Mouse (Mus musculus): ENCODE measurements around the gene Gm12569. TPM values are rescaled to one million over a fixed set of nuclear protein-coding genes. Genes with fewer than 3 reads are reported as not detected.

Gene Gm12569
- not detected in 2 replicates for polyA plus RNA-seq (2015; fragmentation: Nextera tagmentation; extraction: Ambion mirVana)

DNA sequence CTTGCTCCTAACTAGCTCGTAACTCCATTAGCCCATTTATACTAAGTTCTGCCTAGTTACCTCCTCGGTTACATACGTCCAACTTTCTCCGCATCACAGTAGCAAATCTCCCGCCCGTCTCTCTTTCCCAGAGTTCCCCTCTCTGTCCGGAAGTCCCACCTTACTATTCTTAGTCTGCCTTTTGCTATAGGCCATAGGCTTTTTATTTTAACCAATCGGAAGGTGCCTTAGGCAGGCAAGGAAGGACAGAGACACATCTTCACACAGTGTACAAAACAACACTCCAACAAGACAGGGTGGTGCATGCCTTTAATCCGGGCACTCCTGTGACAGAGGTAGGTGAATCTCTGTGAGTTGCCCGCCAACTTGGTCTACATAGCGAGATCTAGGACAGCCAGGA lies at the start of gene Gm12569:
TSS of gene Gm12569 (plus strand) at position 166 of the 400 bp plus-strand sequence.
- Histone ChIP-seq H3K4me2 (ENCODE audit: low read depth, low read length) (no peak within 1 kb of the TSS), H3K27me3 (ENCODE audit: control insufficient read depth, insufficient read depth, low read length) (no peaks in the 10 kb centered on the region)
- WGBS = 92% methylated on average over 11 of the region's 11 CpGs

DNA sequence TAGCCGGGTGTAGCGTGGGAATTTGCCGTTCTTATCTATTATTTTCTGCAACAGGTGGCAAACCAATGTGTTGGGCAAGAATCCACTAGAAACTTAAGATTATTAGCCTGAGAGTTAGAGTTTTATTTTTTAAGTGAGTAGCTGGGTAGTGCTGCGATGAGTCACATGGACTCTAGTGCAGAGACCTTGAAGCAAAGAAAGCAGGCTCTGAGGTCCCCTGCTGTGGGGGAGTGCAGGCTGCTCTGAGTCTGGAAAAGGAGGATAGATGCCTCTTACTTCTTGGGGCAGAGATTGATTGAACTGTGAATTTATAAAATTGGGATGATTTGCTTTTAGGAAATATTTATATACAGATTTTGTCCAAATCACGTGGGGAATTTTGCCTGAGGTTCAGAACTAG lies 17.5 kb upstream of the Gm12569 start:
- H3K9ac ChIP-seq (ENCODE audit: low read length) = no peak overlapping the region
- no peaks in the 10 kb centered on the region for H3K4me1 ChIP-seq (ENCODE audit: control insufficient read depth, insufficient read depth, low read length)
- H3K27me3 ChIP-seq (ENCODE audit: control insufficient read depth, insufficient read depth, low read length) = no peaks in the 10 kb centered on the region
- H3K4me3 ChIP-seq (replicated peaks; ENCODE audit: low read length) = no peak overlapping the region
- no peak overlapping the region for H3K4me2 ChIP-seq (ENCODE audit: low read depth, low read length)
- no peaks in the 10 kb centered on the region for H3K36me3 ChIP-seq (ENCODE audit: control insufficient read depth, insufficient read depth, low read length)
- H3K9me3 ChIP-seq (replicated peaks; ENCODE audit: control insufficient read depth, low read length) = no peaks in the 10 kb centered on the region
- H3K27ac ChIP-seq (ENCODE audit: low read length) = no peak overlapping the region
- WGBS = 83% methylated on average over 5 of the region's 5 CpGs
- ATAC-seq (ENCODE audit: insufficient read depth, low FRiP score) = no peak

More for the DNA sequence above, at the start of gene Gm12569:
- Histone ChIP-seq H3K27ac (ENCODE audit: low read length) (no peak within 1 kb of the TSS), H3K4me3 (replicated peaks; ENCODE audit: low read length) (no peak within 1 kb of the TSS), H3K9me3 (replicated peaks; ENCODE audit: control insufficient read depth, low read length) (no peaks in the 10 kb centered on the region), H3K36me3 (ENCODE audit: control insufficient read depth, insufficient read depth, low read length) (no peaks in the 10 kb centered on the region), H3K4me1 (ENCODE audit: control insufficient read depth, insufficient read depth, low read length) (no peaks in the 10 kb centered on the region), H3K9ac (ENCODE audit: low read length) (no peak within 1 kb of the TSS)
- ATAC-seq (ENCODE audit: insufficient read depth, low FRiP score) = no peak

DNA sequence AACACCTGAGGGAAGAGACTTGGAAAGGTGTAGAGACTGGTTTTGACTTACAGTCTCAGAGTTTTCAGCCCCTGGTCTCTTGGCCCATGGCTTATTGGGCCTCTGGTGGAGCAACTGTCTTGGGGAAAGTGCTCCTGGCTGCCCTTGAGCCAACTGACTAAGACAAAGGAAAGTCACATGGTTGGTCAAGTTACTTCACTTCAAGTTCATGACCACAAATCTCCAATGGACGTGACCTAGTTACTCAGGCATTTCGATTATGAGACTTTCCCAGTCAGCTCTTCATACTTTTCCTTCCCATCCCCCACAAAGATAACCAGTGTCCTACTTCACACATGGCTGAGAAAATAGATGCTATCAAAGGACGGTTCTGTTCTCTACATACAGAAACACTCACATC lies 12.5 kb upstream of the Gm12569 start:
- H3K27me3 ChIP-seq (ENCODE audit: control insufficient read depth, insufficient read depth, low read length) = no peaks in the 10 kb centered on the region
- H3K9me3 ChIP-seq (replicated peaks; ENCODE audit: control insufficient read depth, low read length) = no peaks in the 10 kb centered on the region
- no peaks in the 10 kb centered on the region for H3K4me1 ChIP-seq (ENCODE audit: control insufficient read depth, insufficient read depth, low read length)
- H3K9ac ChIP-seq (ENCODE audit: low read length) = no peak overlapping the region
- WGBS = 74% methylated on average over 3 of the region's 3 CpGs
- no peak overlapping the region for H3K4me2 ChIP-seq (ENCODE audit: low read depth, low read length)
- H3K27ac ChIP-seq (ENCODE audit: low read length) = no peak overlapping the region
- no peak overlapping the region for H3K4me3 ChIP-seq (replicated peaks; ENCODE audit: low read length)
- no peak for ATAC-seq (ENCODE audit: insufficient read depth, low FRiP score)
- no peaks in the 10 kb centered on the region for H3K36me3 ChIP-seq (ENCODE audit: control insufficient read depth, insufficient read depth, low read length)

DNA sequence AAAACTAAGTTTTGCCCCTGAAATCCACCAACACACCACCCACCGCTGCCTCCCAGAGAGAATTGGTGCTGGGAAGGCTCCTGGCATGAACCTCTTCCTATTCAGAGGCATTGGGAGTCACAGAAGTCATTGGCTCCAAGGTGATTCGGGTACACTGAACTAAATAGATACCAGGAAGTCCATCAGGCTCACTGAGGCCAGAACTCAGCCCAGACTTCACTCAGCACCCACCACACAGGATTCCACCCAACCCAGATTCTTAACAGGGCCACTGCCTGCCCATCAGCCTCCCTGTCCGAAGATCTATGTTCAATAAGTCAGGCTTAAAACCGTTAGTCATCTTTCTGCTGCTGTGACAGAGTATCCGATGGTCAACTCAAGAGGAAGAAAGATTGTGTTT lies 8.8 kb upstream of the Gm12569 start:
- Histone ChIP-seq H3K9ac (ENCODE audit: low read length) (no peak overlapping the region), H3K4me1 (ENCODE audit: control insufficient read depth, insufficient read depth, low read length) (no peaks in the 10 kb centered on the region), H3K4me3 (replicated peaks; ENCODE audit: low read length) (no peak overlapping the region), H3K4me2 (ENCODE audit: low read depth, low read length) (no peak overlapping the region), H3K9me3 (replicated peaks; ENCODE audit: control insufficient read depth, low read length) (no peaks in the 10 kb centered on the region), H3K27me3 (ENCODE audit: control insufficient read depth, insufficient read depth, low read length) (no peaks in the 10 kb centered on the region), H3K27ac (ENCODE audit: low read length) (no peak overlapping the region), H3K36me3 (ENCODE audit: control insufficient read depth, insufficient read depth, low read length) (no peaks in the 10 kb centered on the region)
- 84% methylated on average over 5 of the region's 5 CpGs for WGBS
- no peak for ATAC-seq (ENCODE audit: insufficient read depth, low FRiP score)

DNA sequence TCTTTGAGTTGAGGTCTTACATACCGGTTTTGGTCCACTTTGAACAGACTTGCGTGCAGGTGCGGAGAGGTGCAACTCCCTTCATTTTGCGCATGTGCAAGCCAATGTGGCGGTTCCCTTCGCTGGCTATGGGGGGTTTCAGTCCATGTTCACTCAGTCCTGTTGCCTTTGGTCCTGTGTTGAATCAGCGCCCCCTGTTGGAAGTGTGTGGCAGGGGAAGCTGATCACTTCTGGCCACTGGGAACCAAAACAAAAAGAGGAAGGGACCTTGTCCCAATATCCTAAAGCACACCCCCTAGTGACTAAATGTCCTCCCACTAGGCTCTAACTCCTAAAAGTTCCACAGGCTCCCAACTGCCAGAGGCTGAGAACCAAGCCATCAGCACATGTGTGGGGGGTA lies 6.3 kb upstream of the Gm12569 start:
- no peak overlapping the region for H3K4me3 ChIP-seq (replicated peaks; ENCODE audit: low read length)
- no peak overlapping the region for H3K27ac ChIP-seq (ENCODE audit: low read length)
- H3K9me3 ChIP-seq (replicated peaks; ENCODE audit: control insufficient read depth, low read length) = no peaks in the 10 kb centered on the region
- H3K9ac ChIP-seq (ENCODE audit: low read length) = no peak overlapping the region
- no peak overlapping the region for H3K4me2 ChIP-seq (ENCODE audit: low read depth, low read length)
- no peak for ATAC-seq (ENCODE audit: insufficient read depth, low FRiP score)
- no peaks in the 10 kb centered on the region for H3K36me3 ChIP-seq (ENCODE audit: control insufficient read depth, insufficient read depth, low read length)
- WGBS = 86% methylated on average over 7 of the region's 7 CpGs
- no peaks in the 10 kb centered on the region for H3K4me1 ChIP-seq (ENCODE audit: control insufficient read depth, insufficient read depth, low read length)
- H3K27me3 ChIP-seq (ENCODE audit: control insufficient read depth, insufficient read depth, low read length) = no peaks in the 10 kb centered on the region

DNA sequence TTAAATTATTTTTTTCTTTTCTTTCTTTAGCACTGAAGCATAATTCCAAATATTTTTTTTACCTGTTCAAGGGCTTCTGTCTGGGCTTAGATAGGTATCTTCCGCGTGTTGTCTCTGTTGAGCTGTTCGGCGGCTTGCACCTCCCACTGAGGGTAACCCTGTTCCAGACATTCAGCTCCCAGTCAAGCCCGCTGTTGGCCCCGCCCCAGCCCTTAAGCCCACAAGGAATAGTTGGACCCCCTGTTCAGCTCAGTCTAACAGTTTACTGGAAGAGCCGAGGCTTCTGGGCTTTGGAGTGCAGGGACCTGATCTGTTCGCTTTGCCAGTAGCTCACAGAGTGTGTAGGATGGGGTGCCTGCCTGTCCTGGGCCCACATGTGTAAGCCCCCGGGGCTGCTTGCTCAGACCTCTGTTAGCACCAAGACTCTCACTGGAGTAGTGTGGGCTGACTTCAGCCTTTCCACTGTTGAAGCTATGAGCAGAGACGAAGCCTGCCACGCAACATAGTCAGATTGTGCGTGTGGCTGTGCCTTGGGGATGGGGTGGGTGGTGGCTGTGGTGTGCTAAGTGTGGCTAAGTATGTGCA lies 785 bp upstream of the Gm12569 start:
- Histone ChIP-seq H3K9me3 (replicated peaks; ENCODE audit: control insufficient read depth, low read length) (no peaks in the 10 kb centered on the region), H3K27ac (ENCODE audit: low read length) (no peak overlapping the region), H3K36me3 (ENCODE audit: control insufficient read depth, insufficient read depth, low read length) (no peaks in the 10 kb centered on the region), H3K4me1 (ENCODE audit: control insufficient read depth, insufficient read depth, low read length) (no peaks in the 10 kb centered on the region), H3K4me2 (ENCODE audit: low read depth, low read length) (no peak overlapping the region), H3K27me3 (ENCODE audit: control insufficient read depth, insufficient read depth, low read length) (no peaks in the 10 kb centered on the region), H3K9ac (ENCODE audit: low read length) (no peak overlapping the region), H3K4me3 (replicated peaks; ENCODE audit: low read length) (no peak overlapping the region)
- WGBS = 82% methylated on average over 12 of the region's 12 CpGs
- ATAC-seq (ENCODE audit: insufficient read depth, low FRiP score) = no peak

DNA sequence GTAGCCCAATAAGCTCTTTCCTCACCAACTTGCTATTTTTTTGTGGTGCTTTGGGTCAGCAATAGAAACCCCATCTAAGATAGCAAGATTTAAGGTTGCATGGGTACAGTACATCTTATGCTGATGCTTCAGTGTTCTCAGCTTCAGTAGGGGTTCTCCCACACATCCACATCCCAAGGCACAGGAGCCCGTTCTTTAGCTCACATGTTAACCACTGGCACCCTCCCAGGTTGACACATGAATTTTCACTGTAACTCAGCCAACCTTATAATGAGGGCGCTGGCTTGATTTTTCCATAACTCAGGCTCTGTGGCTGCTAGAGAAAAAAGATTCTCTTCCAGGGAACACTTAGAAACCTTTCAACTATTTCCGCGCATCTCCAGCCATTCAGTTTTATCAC lies 6.8 kb downstream of the Gm12569 start:
- no peak for ATAC-seq (ENCODE audit: insufficient read depth, low FRiP score)

DNA sequence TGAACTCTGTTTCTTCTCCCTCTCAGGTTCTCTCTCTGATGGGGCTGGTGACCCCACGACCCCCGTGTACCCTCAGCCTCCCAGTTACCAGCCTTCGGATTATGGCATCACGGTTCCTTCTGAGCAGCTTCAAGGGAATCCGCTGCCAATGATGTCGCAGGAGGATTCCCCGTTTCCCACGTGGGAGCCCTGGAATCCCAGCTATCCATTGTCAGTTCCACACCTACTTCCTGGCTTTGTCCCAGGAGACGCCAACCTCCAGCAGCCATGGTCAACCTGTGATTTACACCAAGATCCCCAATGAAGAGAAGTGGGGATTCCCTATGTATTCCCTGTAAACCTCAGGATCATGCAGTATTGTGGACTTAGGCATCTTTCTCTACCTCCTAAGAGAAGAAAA lies 14.4 kb downstream of the Gm12569 start:
- no peaks in the 10 kb centered on the region for H3K9me3 ChIP-seq (replicated peaks; ENCODE audit: control insufficient read depth, low read length)
- ATAC-seq (ENCODE audit: insufficient read depth, low FRiP score) = no peak
- H3K27me3 ChIP-seq (ENCODE audit: control insufficient read depth, insufficient read depth, low read length) = no peaks in the 10 kb centered on the region
- H3K36me3 ChIP-seq (ENCODE audit: control insufficient read depth, insufficient read depth, low read length) = no peaks in the 10 kb centered on the region
- H3K4me1 ChIP-seq (ENCODE audit: control insufficient read depth, insufficient read depth, low read length) = no peaks in the 10 kb centered on the region
- no peak overlapping the region for H3K27ac ChIP-seq (ENCODE audit: low read length)
- H3K4me2 ChIP-seq (ENCODE audit: low read depth, low read length) = no peak overlapping the region
- WGBS = 89% methylated on average over 9 of the region's 9 CpGs
- no peak overlapping the region for H3K4me3 ChIP-seq (replicated peaks; ENCODE audit: low read length)
- no peak overlapping the region for H3K9ac ChIP-seq (ENCODE audit: low read length)

More for the DNA sequence above, 6.8 kb downstream of the Gm12569 start:
- Histone ChIP-seq H3K27ac (ENCODE audit: low read length) (no peak overlapping the region), H3K4me3 (replicated peaks; ENCODE audit: low read length) (no peak overlapping the region), H3K36me3 (ENCODE audit: control insufficient read depth, insufficient read depth, low read length) (no peaks in the 10 kb centered on the region), H3K4me2 (ENCODE audit: low read depth, low read length) (no peak overlapping the region), H3K4me1 (ENCODE audit: control insufficient read depth, insufficient read depth, low read length) (no peaks in the 10 kb centered on the region), H3K9me3 (replicated peaks; ENCODE audit: control insufficient read depth, low read length) (no peaks in the 10 kb centered on the region), H3K9ac (ENCODE audit: low read length) (no peak overlapping the region), H3K27me3 (ENCODE audit: control insufficient read depth, insufficient read depth, low read length) (no peaks in the 10 kb centered on the region)
- 86% methylated on average over 4 of the region's 4 CpGs for WGBS

DNA sequence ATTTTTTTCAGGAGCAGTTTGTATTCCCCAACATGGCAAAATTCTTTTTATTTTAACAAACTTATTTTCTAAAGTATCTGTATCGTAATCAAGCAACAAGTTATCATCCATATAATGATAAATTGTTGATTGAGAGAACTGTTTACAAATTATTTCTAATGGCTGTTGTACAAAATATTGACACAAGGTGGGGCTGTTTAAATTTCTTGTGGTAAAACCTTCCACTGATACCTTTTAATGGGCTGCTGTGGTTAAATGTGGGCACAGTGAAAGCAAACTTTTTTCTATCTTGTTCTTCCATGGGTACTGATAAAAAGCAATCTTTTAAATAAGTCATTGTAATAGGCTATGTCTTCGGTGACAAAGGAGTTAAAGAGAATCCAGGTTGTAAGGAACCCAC lies 22.6 kb downstream of the Gm12569 start:
- ATAC-seq (ENCODE audit: insufficient read depth, low FRiP score) = no peak
- WGBS = 83% methylated on average over 2 of the region's 2 CpGs
- no peak overlapping the region for H3K9ac ChIP-seq (ENCODE audit: low read length)
- H3K27ac ChIP-seq (ENCODE audit: low read length) = no peak overlapping the region
- no peaks in the 10 kb centered on the region for H3K4me1 ChIP-seq (ENCODE audit: control insufficient read depth, insufficient read depth, low read length)
- no peak overlapping the region for H3K4me2 ChIP-seq (ENCODE audit: low read depth, low read length)
- no peaks in the 10 kb centered on the region for H3K9me3 ChIP-seq (replicated peaks; ENCODE audit: control insufficient read depth, low read length)
- H3K36me3 ChIP-seq (ENCODE audit: control insufficient read depth, insufficient read depth, low read length) = no peaks in the 10 kb centered on the region
- no peaks in the 10 kb centered on the region for H3K27me3 ChIP-seq (ENCODE audit: control insufficient read depth, insufficient read depth, low read length)
- H3K4me3 ChIP-seq (replicated peaks; ENCODE audit: low read length) = no peak overlapping the region
